Mouse (Mus musculus): ENCODE results near the gene Sez6. TPM values are rescaled to one million over a fixed set of nuclear protein-coding genes. Genes with fewer than 3 reads are reported as not detected.

Gene Sez6
- total RNA-seq, 2 experiments from 2014 or later = not detected

- ATAC-seq (replicated peaks; ENCODE audit: poor library complexity, severe bottlenecking) = no peak
These were observed 26.8 kb upstream of the Sez6 start for GRCm38 (mm10) chr11:77903761-77904160.

GRCm38 (mm10) chr11:77904707-77905106 lies 25.9 kb upstream of the Sez6 start:
- ATAC-seq (replicated peaks; ENCODE audit: poor library complexity, severe bottlenecking) = no peak

- no peak for ATAC-seq (replicated peaks; ENCODE audit: poor library complexity, severe bottlenecking)
These were observed 24.4 kb upstream of the Sez6 start for GRCm38 (mm10) chr11:77906097-77906687.

- no peak for ATAC-seq (replicated peaks; ENCODE audit: poor library complexity, severe bottlenecking)
These were observed 23.8 kb upstream of the Sez6 start for GRCm38 (mm10) chr11:77906747-77907174.

GRCm38 (mm10) chr11:77908468-77908867 lies 22.1 kb upstream of the Sez6 start:
- ATAC-seq (replicated peaks; ENCODE audit: poor library complexity, severe bottlenecking) = no peak

GRCm38 (mm10) chr11:77909376-77909775 lies 21.2 kb upstream of the Sez6 start:
- no peak for ATAC-seq (replicated peaks; ENCODE audit: poor library complexity, severe bottlenecking)

GRCm38 (mm10) chr11:77909776-77910175 lies 20.8 kb upstream of the Sez6 start:
- no peak for ATAC-seq (replicated peaks; ENCODE audit: poor library complexity, severe bottlenecking)

GRCm38 (mm10) chr11:77913505-77913904 lies 17.1 kb upstream of the Sez6 start:
- ATAC-seq (replicated peaks; ENCODE audit: poor library complexity, severe bottlenecking) = no peak

GRCm38 (mm10) chr11:77914598-77915260 lies 15.9 kb upstream of the Sez6 start:
- ATAC-seq (replicated peaks; ENCODE audit: poor library complexity, severe bottlenecking) = no peak

- ATAC-seq (replicated peaks; ENCODE audit: poor library complexity, severe bottlenecking) = no peak
These were observed 13.9 kb upstream of the Sez6 start for GRCm38 (mm10) chr11:77916741-77917140.

GRCm38 (mm10) chr11:77917166-77917565 lies 13.4 kb upstream of the Sez6 start:
- ATAC-seq (replicated peaks; ENCODE audit: poor library complexity, severe bottlenecking) = no peak

GRCm38 (mm10) chr11:77923285-77923684 lies 7.3 kb upstream of the Sez6 start:
- no peak for ATAC-seq (replicated peaks; ENCODE audit: poor library complexity, severe bottlenecking)

- ATAC-seq (replicated peaks; ENCODE audit: poor library complexity, severe bottlenecking) = no peak
These were observed 4.6 kb upstream of the Sez6 start for GRCm38 (mm10) chr11:77925836-77926657.

- ATAC-seq (replicated peaks; ENCODE audit: poor library complexity, severe bottlenecking) = no peak
These were observed 3.9 kb upstream of the Sez6 start for GRCm38 (mm10) chr11:77926666-77927065.

GRCm38 (mm10) chr11:77927837-77928236 lies 2.8 kb upstream of the Sez6 start:
- no peak for ATAC-seq (replicated peaks; ENCODE audit: poor library complexity, severe bottlenecking)

- no peak for ATAC-seq (replicated peaks; ENCODE audit: poor library complexity, severe bottlenecking)
These were observed 1.2 kb downstream of the Sez6 start for GRCm38 (mm10) chr11:77931541-77932433.

GRCm38 (mm10) chr11:77932576-77932975 lies 2.0 kb downstream of the Sez6 start:
- ATAC-seq (replicated peaks; ENCODE audit: poor library complexity, severe bottlenecking) = no peak

GRCm38 (mm10) chr11:77934111-77934521 lies 3.5 kb downstream of the Sez6 start:
- no peak for ATAC-seq (replicated peaks; ENCODE audit: poor library complexity, severe bottlenecking)

- ATAC-seq (replicated peaks; ENCODE audit: poor library complexity, severe bottlenecking) = no peak
These were observed 4.1 kb downstream of the Sez6 start for GRCm38 (mm10) chr11:77934568-77935311.

- ATAC-seq (replicated peaks; ENCODE audit: poor library complexity, severe bottlenecking) = no peak
These were observed 6.2 kb downstream of the Sez6 start for GRCm38 (mm10) chr11:77936846-77937245.

Measured in granulocyte monocyte progenitor cell, adult 5-6 weeks (primary cell).